Mouse (Mus musculus) C2C12 (cell line): ENCODE data around the gene Gm20388. TPM values are rescaled to one million over a fixed set of nuclear protein-coding genes. Genes with fewer than 3 reads are reported as not detected.
A peak's percentile ranks its signal among the peaks of the same experiment; 100 is the strongest.

ENCODE experiments used
- H3K27me3 ChIP-seq: one replicate; pipeline ENCODE4 v1.6.1; 2011; ENCODE audit not compliant: control insufficient read depth, insufficient read depth, insufficient read length
- H3K36me3 ChIP-seq: one replicate; pipeline ENCODE4 v1.6.1; 2011; ENCODE audit not compliant: control insufficient read depth, insufficient read depth
- H3K4me3 ChIP-seq: one replicate; pipeline ENCODE4 v1.5.1; 2011; ENCODE audit warnings: mild to moderate bottlenecking, control low read depth; ENCODE audit not compliant: poor library complexity, insufficient read depth, severe bottlenecking
- H3K79me2 ChIP-seq: one replicate; pipeline ENCODE4 v1.6.1; 2011; ENCODE audit not compliant: control insufficient read depth, insufficient read depth
- H3K79me3 ChIP-seq: one replicate; pipeline ENCODE4 v1.6.1; 2011; ENCODE audit warnings: low read depth, control low read depth
- H3ac ChIP-seq: one replicate; pipeline ENCODE3; 2011; ENCODE audit warnings: low read depth; ENCODE audit not compliant: control insufficient read depth, insufficient read length
- CEBPB ChIP-seq: IDR thresholded peaks from one replicate; pipeline ENCODE4 v1.6.1; 2011; ENCODE audit warnings: low read depth, mild to moderate bottlenecking, control low read depth, moderate library complexity
- CTCF ChIP-seq: IDR thresholded peaks from one replicate; pipeline ENCODE4 v1.5.1; 2011; ENCODE audit not compliant: control insufficient read depth, insufficient read depth, insufficient read length
- FOSL1 ChIP-seq: IDR thresholded peaks from one replicate; pipeline ENCODE4 v1.8.0; 2011; ENCODE audit warnings: mild to moderate bottlenecking, low read length; ENCODE audit not compliant: poor library complexity, insufficient read depth, severe bottlenecking
- MAX ChIP-seq: IDR thresholded peaks from one replicate; pipeline ENCODE4 v1.6.1; 2011; ENCODE audit warnings: mild to moderate bottlenecking, control low read depth
- MYOD1 ChIP-seq: IDR thresholded peaks from one replicate; pipeline ENCODE4 v1.6.1; 2011; ENCODE audit warnings: low read depth; ENCODE audit not compliant: control insufficient read depth, insufficient read length
- MYOG ChIP-seq: IDR thresholded peaks from one replicate; pipeline ENCODE4 v1.6.1; 2011; ENCODE audit not compliant: control insufficient read depth, insufficient read length; ENCODE audit errors: extremely low read depth
- USF1 ChIP-seq: IDR thresholded peaks from one replicate; pipeline ENCODE4 v1.6.1; 2011; ENCODE audit warnings: low read depth, mild to moderate bottlenecking, control low read depth, moderate library complexity
- polyA plus RNA-seq: library from polyadenylated mRNA; unstranded; fragments of >200 nt; fragmentation: generic; extraction: Trizol; gene quantifications from one replicate; pipeline ENCODE4 v1.2.1, GENCODE M21; 2012; ENCODE audit warnings: missing spikeins

Gm20388 gene
- polyA plus RNA-seq, 1 experiment: 15.0 TPM

GRCm38 (mm10) chr8:124348087-124348486 is 4437.4 kb downstream of the Gm20388 start:
- H3K36me3 ChIP-seq: peaks cover 15% of the 10 kb centered on the region
- no peaks in the 10 kb centered on the region for H3K79me3 ChIP-seq
- H3ac ChIP-seq: no peak overlapping the region
- H3K4me3 ChIP-seq: no peak overlapping the region
- TF ChIP-seq MAX: no peak
- TF ChIP-seq FOSL1: no peak
- no peak for TF ChIP-seq USF1
- no peak for TF ChIP-seq MYOD1
- TF ChIP-seq MYOG: no peak
- H3K27me3 ChIP-seq: no peaks in the 10 kb centered on the region
- H3K79me2 ChIP-seq: no peaks in the 10 kb centered on the region

GRCm38 (mm10) chr8:124349663-124350062 is 4439.0 kb downstream of the Gm20388 start:
- Histone ChIP-seq H3ac (no peak overlapping the region), H3K79me3 (no peaks in the 10 kb centered on the region), H3K4me3 (no peak overlapping the region), H3K36me3 (peaks cover 4% of the 10 kb centered on the region), H3K79me2 (no peaks in the 10 kb centered on the region), H3K27me3 (peaks cover 4% of the 10 kb centered on the region)
- TF ChIP-seq CTCF (peak; percentile 30), MYOD1 (no peak)

- no peaks in the 10 kb centered on the region for H3K36me3 ChIP-seq
- H3K79me2 ChIP-seq: no peaks in the 10 kb centered on the region
- TF ChIP-seq MYOD1: no peak
- TF ChIP-seq FOSL1: no peak
- H3ac ChIP-seq: no peak overlapping the region
- no peak overlapping the region for H3K4me3 ChIP-seq
- peaks cover 7% of the 10 kb centered on the region for H3K27me3 ChIP-seq
- H3K79me3 ChIP-seq: no peaks in the 10 kb centered on the region
Measured at GRCm38 (mm10) chr8:124351636-124352035, 4441.0 kb downstream of the Gm20388 start.

GRCm38 (mm10) chr8:124360911-124361310 is 4450.3 kb downstream of the Gm20388 start:
- TF ChIP-seq CTCF (no peak), CEBPB (no peak), MYOD1 (no peak), USF1 (no peak), FOSL1 (no peak), MAX (no peak), MYOG (no peak)
- peaks cover 16% of the 10 kb centered on the region for H3K27me3 ChIP-seq
- H3ac ChIP-seq: no peak overlapping the region
- H3K79me2 ChIP-seq: no peaks in the 10 kb centered on the region
- H3K79me3 ChIP-seq: no peaks in the 10 kb centered on the region
- H3K36me3 ChIP-seq: no peaks in the 10 kb centered on the region
- H3K4me3 ChIP-seq: no peak overlapping the region

GRCm38 (mm10) chr8:124361773-124362427 is 4451.3 kb downstream of the Gm20388 start:
- H3ac ChIP-seq: no peak overlapping the region
- peaks cover 17% of the 10 kb centered on the region for H3K27me3 ChIP-seq
- no peaks in the 10 kb centered on the region for H3K36me3 ChIP-seq
- H3K79me2 ChIP-seq: no peaks in the 10 kb centered on the region
- TF ChIP-seq CEBPB (no peak), MAX (no peak), FOSL1 (no peak), MYOG (no peak), CTCF (no peak), MYOD1 (no peak), USF1 (no peak)
- no peaks in the 10 kb centered on the region for H3K79me3 ChIP-seq
- H3K4me3 ChIP-seq: no peak overlapping the region

GRCm38 (mm10) chr8:124362589-124362988 is 4451.9 kb downstream of the Gm20388 start:
- Histone ChIP-seq H3K36me3 (no peaks in the 10 kb centered on the region), H3K79me2 (no peaks in the 10 kb centered on the region), H3K79me3 (no peaks in the 10 kb centered on the region), H3K27me3 (peaks cover 19% of the 10 kb centered on the region), H3K4me3 (no peak overlapping the region), H3ac (no peak overlapping the region)
- TF ChIP-seq CTCF (no peak), FOSL1 (no peak), CEBPB (no peak), MAX (no peak), MYOG (no peak), USF1 (no peak), MYOD1 (no peak)
